Mouse (Mus musculus) testis, adult 2 months (tissue): Measurements from ENCODE around the gene Tbc1d25. TPM values are rescaled to one million over a fixed set of nuclear protein-coding genes. Genes with fewer than 3 reads are reported as not detected.

Source experiments
- H3K27ac ChIP-seq: fragments of 200-500 bp; 2 replicates; pipeline ENCODE4 v1.5.1; 2012; ENCODE audit warnings: low read depth, low read length; ENCODE audit not compliant: control insufficient read depth, insufficient read depth
- H3K27me3 ChIP-seq: fragments of 200-500 bp; 2 replicates; pipeline ENCODE4 v1.6.1; 2012; ENCODE audit warnings: mild to moderate bottlenecking, low read length, moderate library complexity; ENCODE audit not compliant: control insufficient read depth, insufficient read depth
- H3K36me3 ChIP-seq: fragments of 200-500 bp; 2 replicates; pipeline ENCODE4 v1.6.1; 2012; ENCODE audit warnings: mild to moderate bottlenecking, low read length; ENCODE audit not compliant: control insufficient read depth, insufficient read depth
- H3K4me1 ChIP-seq: fragments of 200-500 bp; 2 replicates; pipeline ENCODE4 v1.6.1; 2012; ENCODE audit warnings: low read length; ENCODE audit not compliant: control insufficient read depth, insufficient read depth
- H3K4me3 ChIP-seq: fragments of 200-500 bp; 2 replicates; pipeline ENCODE4 v1.5.1; 2012; ENCODE audit warnings: low read depth, mild to moderate bottlenecking, low read length, moderate library complexity, mixed read lengths; ENCODE audit not compliant: control insufficient read depth
- CTCF ChIP-seq: fragments of 200-500 bp; IDR thresholded peaks from 2 replicates; pipeline ENCODE4 v1.5.1; 2012; ENCODE audit warnings: low read depth, mild to moderate bottlenecking, inconsistent platforms, low read length, moderate library complexity; ENCODE audit not compliant: control insufficient read depth, insufficient read depth, insufficient replicate concordance
- POLR2A ChIP-seq: fragments of 200-500 bp; IDR thresholded peaks from 2 replicates; pipeline ENCODE4 v1.6.1; 2012; ENCODE audit warnings: low read depth, mild to moderate bottlenecking, inconsistent platforms, low read length, moderate library complexity; ENCODE audit not compliant: control insufficient read depth
- polyA plus RNA-seq: library from polyadenylated mRNA; depleted of rRNA; stranded (reverse); fragments of >200 nt; gene quantifications from 2 replicates; pipeline ENCODE4 v1.2.3, GENCODE M21; 2012

Tbc1d25 gene
- polyA plus RNA-seq, 1 experiment: 18.2 TPM

DNA sequence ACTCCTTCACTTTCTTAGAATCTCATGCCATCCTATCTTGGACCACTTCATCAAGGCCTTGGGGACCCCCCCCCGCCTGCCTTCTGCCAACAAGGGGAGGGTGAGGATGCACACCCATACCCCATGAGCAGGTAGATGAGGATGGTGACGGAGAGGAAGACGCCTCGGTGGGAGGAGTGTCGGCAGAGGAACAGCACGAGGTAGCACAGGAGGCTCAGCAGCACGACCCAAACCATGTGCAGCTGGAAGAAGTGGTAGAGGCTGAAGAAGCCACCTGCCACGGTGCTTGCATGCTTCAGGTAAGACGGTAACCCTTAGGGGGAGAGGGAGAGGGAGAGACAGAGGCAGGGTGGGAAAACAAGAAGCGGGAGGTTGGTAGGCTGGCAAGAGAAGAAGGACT is 28.1 kb upstream of the Tbc1d25 start:
- Histone ChIP-seq H3K36me3 (no peaks in the 10 kb centered on the region), H3K4me1 (peaks cover 6% of the 10 kb centered on the region; the same call in 1 of the 2 replicates), H3K27ac (no peak overlapping the region), H3K4me3 (no peak overlapping the region), H3K27me3 (no peaks in the 10 kb centered on the region)
- TF ChIP-seq CTCF: no peak
- no peak for TF ChIP-seq POLR2A

DNA sequence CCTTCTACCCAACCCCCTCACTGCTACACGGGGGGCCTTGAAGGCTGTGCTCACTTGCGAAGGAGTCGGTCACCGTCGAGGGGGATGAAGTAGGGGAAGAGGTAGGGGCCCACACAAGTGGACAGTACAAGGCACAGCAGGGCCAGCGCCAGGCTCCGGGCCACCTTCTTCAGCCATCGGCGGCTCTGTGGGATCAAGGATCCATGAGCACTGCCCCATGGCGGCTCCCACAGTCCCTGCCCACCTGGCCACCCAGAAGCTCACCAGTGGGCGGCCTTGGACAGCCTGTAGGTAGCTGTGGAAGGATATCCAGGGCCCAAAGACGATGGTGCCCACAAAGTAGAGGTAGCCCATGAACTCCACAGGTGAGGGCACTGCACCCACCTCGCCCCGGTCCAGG is 27.1 kb upstream of the Tbc1d25 start:
- no peaks in the 10 kb centered on the region for H3K36me3 ChIP-seq
- no peak overlapping the region for H3K27ac ChIP-seq
- no peak overlapping the region for H3K4me3 ChIP-seq
- no peaks in the 10 kb centered on the region for H3K27me3 ChIP-seq
- H3K4me1 ChIP-seq: peaks cover 6% of the 10 kb centered on the region; the same call in 1 of the 2 replicates
- no peak for TF ChIP-seq CTCF
- no peak for TF ChIP-seq POLR2A

GRCm38 (mm10) chrX:8193419-8193723 is 17.4 kb upstream of the Tbc1d25 start, which contains the start of gene Ebp:
Gene Ebp, minus strand, starts transcription at chrX:8193512.
- Histone ChIP-seq H3K4me3 (peak within 1 kb of the TSS; percentile 90), H3K27ac (peak within 1 kb of the TSS; percentile 77), H3K27me3 (no peaks in the 10 kb centered on the region), H3K36me3 (no peaks in the 10 kb centered on the region), H3K4me1 (peaks cover 2% of the 10 kb centered on the region)
- TF ChIP-seq CTCF: no peak
- TF ChIP-seq POLR2A: no peak

DNA sequence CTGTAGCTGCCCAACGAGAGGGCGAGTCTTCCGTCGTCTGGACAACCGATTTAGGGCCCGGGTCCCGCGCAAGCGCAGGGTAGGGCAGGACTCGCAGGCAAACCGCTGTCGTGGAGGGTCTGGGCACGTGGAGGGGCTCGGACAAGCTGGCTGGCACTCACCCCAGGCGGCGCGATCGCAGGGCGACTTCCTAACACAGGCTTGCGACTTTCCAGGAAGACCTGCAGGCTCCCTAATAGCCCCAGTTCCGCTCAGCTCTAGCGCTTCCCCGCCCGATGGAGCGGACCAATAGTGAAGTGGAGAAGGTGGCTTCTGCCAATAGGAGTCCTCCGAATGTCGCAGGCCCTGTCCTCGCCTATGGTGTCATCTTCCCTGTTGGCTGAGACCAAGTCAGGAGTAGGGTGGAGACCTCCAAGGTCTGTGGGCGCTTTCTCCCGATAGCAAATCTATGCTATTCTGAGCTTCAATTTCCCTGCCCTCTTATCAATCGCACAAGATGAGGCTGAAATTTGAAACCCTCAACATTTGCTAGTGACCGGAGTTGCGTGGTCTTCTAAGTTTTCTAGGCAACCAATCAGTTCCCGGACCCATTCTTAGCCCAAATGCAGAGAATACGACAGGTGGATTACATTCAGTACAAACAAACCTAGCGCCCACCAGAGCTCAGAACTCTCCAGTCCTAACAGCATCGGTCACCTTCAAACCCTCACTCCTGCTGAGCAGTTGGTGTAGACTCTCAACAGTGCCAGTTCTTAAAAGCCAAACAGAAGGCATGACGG is 16.8 kb upstream of the Tbc1d25 start:
- Histone ChIP-seq H3K4me3 (peak overlapping the region; percentile 90), H3K27me3 (no peaks in the 10 kb centered on the region), H3K36me3 (no peaks in the 10 kb centered on the region), H3K27ac (peak overlapping the region; percentile 77), H3K4me1 (peaks cover 2% of the 10 kb centered on the region)
- TF ChIP-seq CTCF: no peak
- TF ChIP-seq POLR2A: peak; percentile 38; the same call in 1 of the 2 replicates

GRCm38 (mm10) chrX:8192126-8192639 is 16.2 kb upstream of the Tbc1d25 start:
- no peak for TF ChIP-seq CTCF
- TF ChIP-seq POLR2A: no peak

GRCm38 (mm10) chrX:8182871-8183540 is 7.0 kb upstream of the Tbc1d25 start:
- H3K4me3 ChIP-seq: no peak overlapping the region
- H3K27ac ChIP-seq: no peak overlapping the region
- H3K36me3 ChIP-seq: no peaks in the 10 kb centered on the region
- H3K4me1 ChIP-seq: no peaks in the 10 kb centered on the region
- TF ChIP-seq POLR2A: no peak
- TF ChIP-seq CTCF: no peak
- H3K27me3 ChIP-seq: no peaks in the 10 kb centered on the region

More at GRCm38 (mm10) chrX:8192126-8192639, 16.2 kb upstream of the Tbc1d25 start:
- Histone ChIP-seq H3K27me3 (no peaks in the 10 kb centered on the region), H3K36me3 (no peaks in the 10 kb centered on the region), H3K4me3 (peak overlapping the region; percentile 90), H3K4me1 (peaks cover 2% of the 10 kb centered on the region), H3K27ac (peak overlapping the region; percentile 69)

GRCm38 (mm10) chrX:8179646-8180045 is 3.7 kb upstream of the Tbc1d25 start:
- Histone ChIP-seq H3K27ac (no peak overlapping the region), H3K4me1 (no peaks in the 10 kb centered on the region; the same call in 1 of the 2 replicates), H3K36me3 (no peaks in the 10 kb centered on the region), H3K4me3 (no peak overlapping the region), H3K27me3 (no peaks in the 10 kb centered on the region)
- TF ChIP-seq CTCF (no peak), POLR2A (no peak)
